Mouse (Mus musculus): ENCODE results near the gene Gm5458. TPM values are rescaled to one million over a fixed set of nuclear protein-coding genes. Genes with fewer than 3 reads are reported as not detected.

Gm5458 gene
- not detected for polyA plus RNA-seq (2017; shearing (Covaris generic))

DNA sequence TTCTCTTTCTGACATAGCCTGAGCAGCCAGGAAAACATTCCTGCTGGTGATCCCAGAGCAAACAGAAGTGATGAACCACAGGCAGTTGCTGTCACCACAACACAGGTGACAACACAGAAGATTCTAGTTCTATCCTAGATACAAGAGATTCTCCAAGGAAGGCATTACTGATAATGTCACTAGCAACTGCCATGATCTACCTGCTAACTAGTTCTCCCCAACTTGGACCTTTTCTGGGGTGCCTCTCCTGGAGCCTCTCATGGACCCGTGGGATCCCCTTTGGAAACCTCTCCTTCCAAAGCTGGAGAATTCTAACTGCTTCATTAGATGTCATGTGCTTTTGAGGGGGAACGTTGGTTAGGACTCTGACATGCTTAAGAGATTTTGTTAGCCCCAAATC, at the start of gene Gm5458:
Gene Gm5458, minus strand, starts transcription at position 101 of the 400 bp plus-strand sequence.

DNA sequence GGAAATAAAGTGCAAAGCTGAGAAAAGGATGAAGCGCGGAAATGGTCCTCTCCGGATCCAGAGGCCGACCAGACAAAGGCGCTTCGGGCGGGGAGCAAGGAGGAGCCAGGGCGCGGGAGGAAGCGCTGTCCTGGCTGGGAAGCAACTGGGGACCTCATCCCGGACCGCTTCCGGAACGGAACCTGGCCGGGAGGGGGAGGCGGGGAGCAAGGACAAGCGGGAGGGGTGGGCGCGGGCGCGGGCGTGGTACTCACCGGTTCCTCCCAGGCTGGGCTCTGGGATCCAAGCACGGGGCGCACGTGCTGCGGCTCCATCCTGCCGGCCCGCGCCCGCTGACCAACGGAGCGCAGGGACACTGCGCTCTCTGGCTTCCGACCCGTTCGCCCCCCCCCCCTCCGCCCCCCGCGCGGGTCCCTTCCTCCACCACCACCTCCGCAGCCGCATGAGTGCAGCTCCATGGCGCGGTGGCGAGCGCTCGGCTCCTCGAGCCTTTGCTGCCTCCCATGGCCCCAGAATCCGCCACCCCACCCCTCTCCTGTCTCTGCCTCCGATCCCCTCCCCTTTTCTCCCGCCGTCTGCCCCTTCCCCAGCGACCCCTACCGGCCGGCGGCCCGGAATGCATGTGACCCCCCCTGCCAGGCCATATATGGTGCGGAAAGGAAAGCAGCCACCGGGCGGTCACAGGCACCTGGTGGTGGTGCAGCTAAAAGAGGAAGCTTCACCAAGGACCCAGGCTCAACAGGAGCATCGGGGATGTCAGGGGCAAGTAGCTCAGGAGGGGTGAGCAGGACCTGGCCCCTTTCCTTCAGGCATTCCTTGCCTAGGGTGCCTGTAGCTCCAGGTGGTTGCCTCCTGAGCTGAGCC, 17.3 kb downstream of the Gm5458 start, which contains the start of gene Gm2237:
Gene Gm2237, minus strand, starts transcription at position 332 of the 864 bp plus-strand sequence.

DNA sequence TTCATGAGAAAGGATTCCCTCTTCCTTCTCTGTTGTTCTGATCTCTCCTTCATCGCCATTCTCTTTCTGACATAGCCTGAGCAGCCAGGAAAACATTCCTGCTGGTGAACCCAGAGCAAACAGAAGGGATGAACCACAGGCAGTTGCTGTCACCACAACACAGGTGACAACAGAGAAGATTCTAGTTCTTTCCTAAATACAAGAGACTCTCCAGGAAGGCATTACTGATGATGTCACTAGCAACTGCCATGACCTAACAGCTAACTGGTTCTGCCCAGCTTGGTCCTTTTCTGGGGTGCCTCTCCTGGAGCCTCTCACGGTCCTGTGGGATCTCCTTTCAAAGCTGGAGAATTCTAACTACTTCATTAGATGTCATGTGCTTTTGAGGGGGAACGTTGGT, 52.5 kb downstream of the Gm5458 start, which contains the start of gene Gm2244:
Gene Gm2244, minus strand, starts transcription at position 101 of the 400 bp plus-strand sequence.

Other genes starting within 250 kb of the Gm5458 start
- 9.2 TPM for gene Gm21738, start 183.7 kb downstream of the Gm5458 start, polyA plus RNA-seq (2017; shearing (Covaris generic))
- gene Gm2244, start 52.6 kb downstream of the Gm5458 start, polyA plus RNA-seq (2017; shearing (Covaris generic)) = 0.42 TPM
- 7.9 TPM for gene Gm2237, start 17.4 kb downstream of the Gm5458 start, polyA plus RNA-seq (2017; shearing (Covaris generic))
- 2.7 TPM for gene Nid2, start 148.7 kb upstream of the Gm5458 start, polyA plus RNA-seq (2017; shearing (Covaris generic))
- 135 TPM for gene Rtraf, start 221.2 kb upstream of the Gm5458 start, polyA plus RNA-seq (2017; shearing (Covaris generic))

All from activated CD4-positive, CD25-positive, alpha-beta regulatory T cell, adult 9 weeks (primary cell).